Mouse (Mus musculus): ENCODE results near the gene Vapa. TPM values are rescaled to one million over a fixed set of nuclear protein-coding genes. Genes with fewer than 3 reads are reported as not detected.

The Vapa gene
- total and polyA plus RNA-seq, 3 experiments = 51.4 to 158 (median 151) TPM

GRCm38 (mm10) chr17:65647226-65647625 is 33.9 kb upstream of the Vapa start:
- no peak overlapping the region for H3K4me3 ChIP-seq (replicated peaks in 1 of 3; ENCODE audit: low read depth in 2 of 3, low read length in 2 of 3, poor library complexity in 1 of 3)
- H3K79me2 ChIP-seq (replicated peaks; ENCODE audit: control insufficient read depth, extremely low read depth, insufficient read depth, poor library complexity, severe bottlenecking) = no peaks in the 10 kb centered on the region
- H3K27ac ChIP-seq (ENCODE audit: insufficient read depth, low read depth) = no peak overlapping the region
- TF ChIP-seq MEF2A (IDR thresholded peaks at IDR 0.05; ENCODE audit: borderline replicate concordance, low read depth, low read length) (no peak), KAT2A (IDR thresholded peaks at IDR 0.05; ENCODE audit: insufficient replicate concordance, low read length) (no peak), TCF12 (IDR thresholded peaks at IDR 0.05; ENCODE audit: low read depth, low read length) (no peak), ELF1 (IDR thresholded peaks at IDR 0.05; ENCODE audit: low read depth, low read length) (no peak), ETS1 (conservative IDR thresholded peaks at IDR 0.05; ENCODE audit: low read depth, low read length) (no peak), EP300 (IDR thresholded peaks at IDR 0.05; ENCODE audit: low read length) (no peak), MAX (IDR thresholded peaks at IDR 0.05; ENCODE audit: low read length) (no peak), NELFE (IDR thresholded peaks at IDR 0.05; ENCODE audit: low read depth, low read length) (no peak), RCOR1 (conservative IDR thresholded peaks at IDR 0.05; ENCODE audit: low read depth, low read length) (no peak), TBP (conservative IDR thresholded peaks at IDR 0.05; ENCODE audit: low read depth, low read length) (no peak)
- no peak overlapping the region for H3K4me2 ChIP-seq (ENCODE audit: insufficient read depth, low read depth, poor library complexity, severe bottlenecking)
- no peak overlapping the region for H3K9ac ChIP-seq (ENCODE audit: insufficient read depth, low read depth)
- H3K36me3 ChIP-seq (replicated peaks in 1 of 2; ENCODE audit: control insufficient read depth in 1 of 2, insufficient read depth in 1 of 2, low read length in 1 of 2) = no peaks in the 10 kb centered on the region
- H3K4me1 ChIP-seq (ENCODE audit: control insufficient read depth in 1 of 2, insufficient read depth in 2 of 2) = peaks cover 5% of the 10 kb centered on the region in 2 experiments; a peak in 1 of 4 replicates
- in situ Hi-C loops (cut with MboI; ENCODE audit: low pct_ligation_motif_present, low pct_unique_long_range_greater_than_20kb, low sequenced_read_pairs) (no loop called here), dilution Hi-C loops (cut with MboI; ENCODE audit: extremely low pct_ligation_motif_present, extremely low pct_unique_long_range_greater_than_20kb, low sequenced_read_pairs) (no loop called here)
- no peaks in the 10 kb centered on the region for H3K9me3 ChIP-seq (replicated peaks; ENCODE audit: low read length)
- DNase-seq (ENCODE audit: extremely low read depth) = no peak
- H3K27me3 ChIP-seq (replicated peaks) = no peaks in the 10 kb centered on the region

GRCm38 (mm10) chr17:65643579-65643978 is 30.2 kb upstream of the Vapa start:
- H3K9me3 ChIP-seq (replicated peaks; ENCODE audit: low read length) = no peaks in the 10 kb centered on the region
- dilution Hi-C loops (cut with MboI; ENCODE audit: extremely low pct_ligation_motif_present, extremely low pct_unique_long_range_greater_than_20kb, low sequenced_read_pairs) = no loop called here
- H3K79me2 ChIP-seq (replicated peaks; ENCODE audit: control insufficient read depth, extremely low read depth, insufficient read depth, poor library complexity, severe bottlenecking) = no peaks in the 10 kb centered on the region
- H3K27me3 ChIP-seq (replicated peaks) = no peaks in the 10 kb centered on the region
- no peak overlapping the region for H3K4me3 ChIP-seq (replicated peaks in 1 of 3; ENCODE audit: low read depth in 2 of 3, low read length in 2 of 3, poor library complexity in 1 of 3)
- no peak overlapping the region for H3K27ac ChIP-seq (ENCODE audit: insufficient read depth, low read depth)
- no peak overlapping the region for H3K4me2 ChIP-seq (ENCODE audit: insufficient read depth, low read depth, poor library complexity, severe bottlenecking)
- peaks cover 0 to 7% of the 10 kb centered on the region in 2 experiments; a peak in 2 of 4 replicates for H3K4me1 ChIP-seq (ENCODE audit: control insufficient read depth in 1 of 2, insufficient read depth in 2 of 2)
- H3K36me3 ChIP-seq (replicated peaks in 1 of 2; ENCODE audit: control insufficient read depth in 1 of 2, insufficient read depth in 1 of 2, low read length in 1 of 2) = no peaks in the 10 kb centered on the region
- in situ Hi-C loops (cut with MboI; ENCODE audit: low pct_ligation_motif_present, low pct_unique_long_range_greater_than_20kb, low sequenced_read_pairs) = no loop called here
- no peak for TF ChIP-seq ELF1 (IDR thresholded peaks at IDR 0.05; ENCODE audit: low read depth, low read length)
- no peak for TF ChIP-seq MYC (IDR thresholded peaks at IDR 0.05; ENCODE audit: low read depth, low read length)
- no peak for TF ChIP-seq NRF1 (IDR thresholded peaks at IDR 0.05; ENCODE audit: low read depth, low read length)
- DNase-seq (ENCODE audit: extremely low read depth) = no peak
- no peak overlapping the region for H3K9ac ChIP-seq (ENCODE audit: insufficient read depth, low read depth)

GRCm38 (mm10) chr17:65643051-65643521 is 29.7 kb upstream of the Vapa start:
- H3K4me3 ChIP-seq (replicated peaks in 1 of 3; ENCODE audit: low read depth in 2 of 3, low read length in 2 of 3, poor library complexity in 1 of 3) = no peak overlapping the region
- H3K9me3 ChIP-seq (replicated peaks; ENCODE audit: low read length) = no peaks in the 10 kb centered on the region
- H3K4me2 ChIP-seq (ENCODE audit: insufficient read depth, low read depth, poor library complexity, severe bottlenecking) = no peak overlapping the region
- peaks cover 0 to 7% of the 10 kb centered on the region in 2 experiments; a peak in 2 of 4 replicates for H3K4me1 ChIP-seq (ENCODE audit: control insufficient read depth in 1 of 2, insufficient read depth in 2 of 2)
- TF ChIP-seq MYC (IDR thresholded peaks at IDR 0.05; ENCODE audit: low read depth, low read length) (no peak), GABPA (IDR thresholded peaks at IDR 0.05; ENCODE audit: insufficient replicate concordance, low read depth, low read length) (no peak), IRF4 (IDR thresholded peaks at IDR 0.05; ENCODE audit: low read depth, low read length) (no peak), MAFK (IDR thresholded peaks at IDR 0.05; ENCODE audit: insufficient replicate concordance, low read length) (no peak), UBTF (IDR thresholded peaks at IDR 0.05; ENCODE audit: low read depth, low read length) (no peak), EP300 (IDR thresholded peaks at IDR 0.05; ENCODE audit: low read length) (no peak), POLR2AphosphoS2 (IDR thresholded peaks at IDR 0.05; ENCODE audit: low read depth, low read length) (no peak), TBP (conservative IDR thresholded peaks at IDR 0.05; ENCODE audit: low read depth, low read length) (no peak), ZMIZ1 (IDR thresholded peaks at IDR 0.05; ENCODE audit: low read depth, low read length) (no peak), TCF12 (IDR thresholded peaks at IDR 0.05; ENCODE audit: low read depth, low read length) (no peak), ZC3H11A (IDR thresholded peaks at IDR 0.05; ENCODE audit: low read depth, low read length) (no peak), USF2 (conservative IDR thresholded peaks at IDR 0.05; ENCODE audit: low read depth, low read length) (no peak), USF1 (IDR thresholded peaks at IDR 0.05; ENCODE audit: low read depth, low read length) (no peak)
- H3K9ac ChIP-seq (ENCODE audit: insufficient read depth, low read depth) = no peak overlapping the region
- dilution Hi-C loops (cut with MboI; ENCODE audit: extremely low pct_ligation_motif_present, extremely low pct_unique_long_range_greater_than_20kb, low sequenced_read_pairs) (no loop called here), in situ Hi-C loops (cut with MboI; ENCODE audit: low pct_ligation_motif_present, low pct_unique_long_range_greater_than_20kb, low sequenced_read_pairs) (no loop called here)
- H3K36me3 ChIP-seq (replicated peaks in 1 of 2; ENCODE audit: control insufficient read depth in 1 of 2, insufficient read depth in 1 of 2, low read length in 1 of 2) = no peaks in the 10 kb centered on the region
- no peak overlapping the region for H3K27ac ChIP-seq (ENCODE audit: insufficient read depth, low read depth)
- no peaks in the 10 kb centered on the region for H3K27me3 ChIP-seq (replicated peaks)
- no peak for DNase-seq (ENCODE audit: extremely low read depth)
- H3K79me2 ChIP-seq (replicated peaks; ENCODE audit: control insufficient read depth, extremely low read depth, insufficient read depth, poor library complexity, severe bottlenecking) = no peaks in the 10 kb centered on the region

Measured in CH12.LX (cell line).